Mouse (Mus musculus): ENCODE measurements around the gene Srrm4. TPM values are rescaled to one million over a fixed set of nuclear protein-coding genes. Genes with fewer than 3 reads are reported as not detected.

The Srrm4 gene
- polyA plus RNA-seq (2012; ENCODE audit: insufficient read depth, insufficient read length, low replicate concordance, missing spikeins): not detected in 2 replicates

- Histone ChIP-seq H3K27ac (ENCODE audit: insufficient read depth, low read depth, low read length) (peak within 1 kb of the TSS; percentile 66), H3K4me3 (ENCODE audit: insufficient read depth, low read depth, low read length) (peak within 1 kb of the TSS; percentile 82), H3K4me1 (ENCODE audit: control insufficient read depth, insufficient read depth, low read length) (peaks cover 11% of the 10 kb centered on the region)
- TF ChIP-seq CTCF (IDR thresholded peaks at IDR 0.05; ENCODE audit: insufficient read depth, low read depth, low read length) (no peak), POLR2A (IDR thresholded peaks at IDR 0.05; ENCODE audit: insufficient read depth, low read depth, low read length) (peak; percentile 69)
- under 1% methylated on average over 53 of the region's 53 CpGs for WGBS
Observed at GRCm38 (mm10) chr5:116591346-116592048, at the start of gene Srrm4. Gene Srrm4 (minus strand): TSS chr5:116591817.

- no peak for TF ChIP-seq POLR2A (IDR thresholded peaks at IDR 0.05; ENCODE audit: insufficient read depth, low read depth, low read length)
- TF ChIP-seq CTCF (IDR thresholded peaks at IDR 0.05; ENCODE audit: insufficient read depth, low read depth, low read length): peak; percentile 56
- H3K4me1 ChIP-seq (ENCODE audit: control insufficient read depth, insufficient read depth, low read length): peaks cover 11% of the 10 kb centered on the region
- 2% methylated on average over 12 of the region's 12 CpGs for WGBS
- peak overlapping the region; percentile 82 for H3K4me3 ChIP-seq (ENCODE audit: insufficient read depth, low read depth, low read length)
- 0 out of 2 replicates have a peak overlapping the region, but pooled peaks have one; percentile 66 for H3K27ac ChIP-seq (ENCODE audit: insufficient read depth, low read depth, low read length)
Observed at GRCm38 (mm10) chr5:116592801-116593430, 1.3 kb upstream of the Srrm4 start.

GRCm38 (mm10) chr5:116592049-116592800 lies 608 bp upstream of the Srrm4 start:
- Histone ChIP-seq H3K27ac (ENCODE audit: insufficient read depth, low read depth, low read length) (peak overlapping the region; percentile 66), H3K4me1 (ENCODE audit: control insufficient read depth, insufficient read depth, low read length) (peaks cover 11% of the 10 kb centered on the region), H3K4me3 (ENCODE audit: insufficient read depth, low read depth, low read length) (peak overlapping the region; percentile 82)
- 0% methylated on average over 32 of the region's 32 CpGs for WGBS
- TF ChIP-seq POLR2A (IDR thresholded peaks at IDR 0.05; ENCODE audit: insufficient read depth, low read depth, low read length) (no peak), CTCF (IDR thresholded peaks at IDR 0.05; ENCODE audit: insufficient read depth, low read depth, low read length) (no peak)

- peak overlapping the region; percentile 49; the same call in 1 of the 2 replicates for H3K27ac ChIP-seq (ENCODE audit: insufficient read depth, low read depth, low read length)
- TF ChIP-seq CTCF (IDR thresholded peaks at IDR 0.05; ENCODE audit: insufficient read depth, low read depth, low read length) (no peak), POLR2A (IDR thresholded peaks at IDR 0.05; ENCODE audit: insufficient read depth, low read depth, low read length) (no peak)
Observed at GRCm38 (mm10) chr5:116590698-116591097, 919 bp downstream of the Srrm4 start.

GRCm38 (mm10) chr5:116589631-116590030 lies 2.0 kb downstream of the Srrm4 start:
- 28% methylated on average over 8 of the region's 8 CpGs for WGBS
- TF ChIP-seq CTCF (IDR thresholded peaks at IDR 0.05; ENCODE audit: insufficient read depth, low read depth, low read length) (no peak), POLR2A (IDR thresholded peaks at IDR 0.05; ENCODE audit: insufficient read depth, low read depth, low read length) (no peak)
- peak overlapping the region; percentile 61 for H3K27ac ChIP-seq (ENCODE audit: insufficient read depth, low read depth, low read length)
- H3K4me3 ChIP-seq (ENCODE audit: insufficient read depth, low read depth, low read length): peak overlapping the region; percentile 67
- H3K4me1 ChIP-seq (ENCODE audit: control insufficient read depth, insufficient read depth, low read length): peaks cover 22% of the 10 kb centered on the region

More at GRCm38 (mm10) chr5:116590698-116591097, 919 bp downstream of the Srrm4 start:
- Histone ChIP-seq H3K4me1 (ENCODE audit: control insufficient read depth, insufficient read depth, low read length) (peaks cover 17% of the 10 kb centered on the region), H3K4me3 (ENCODE audit: insufficient read depth, low read depth, low read length) (peak overlapping the region; percentile 82)
- 2% methylated on average over 10 of the region's 10 CpGs for WGBS

- Histone ChIP-seq H3K4me1 (ENCODE audit: control insufficient read depth, insufficient read depth, low read length) (peaks cover 23% of the 10 kb centered on the region), H3K4me3 (ENCODE audit: insufficient read depth, low read depth, low read length) (peak overlapping the region; percentile 51), H3K27ac (ENCODE audit: insufficient read depth, low read depth, low read length) (peak overlapping the region; percentile 46; the same call in 1 of the 2 replicates)
- 18% methylated on average over 10 of the region's 10 CpGs for WGBS
- no peak for TF ChIP-seq CTCF (IDR thresholded peaks at IDR 0.05; ENCODE audit: insufficient read depth, low read depth, low read length)
- TF ChIP-seq POLR2A (IDR thresholded peaks at IDR 0.05; ENCODE audit: insufficient read depth, low read depth, low read length): no peak
Observed at GRCm38 (mm10) chr5:116588836-116589235, 2.8 kb downstream of the Srrm4 start.

- TF ChIP-seq POLR2A (IDR thresholded peaks at IDR 0.05; ENCODE audit: insufficient read depth, low read depth, low read length) (no peak), CTCF (IDR thresholded peaks at IDR 0.05; ENCODE audit: insufficient read depth, low read depth, low read length) (no peak)
- 82% methylated on average over 8 of the region's 8 CpGs for WGBS
- no peak overlapping the region for H3K4me3 ChIP-seq (ENCODE audit: insufficient read depth, low read depth, low read length)
- no peak overlapping the region for H3K27ac ChIP-seq (ENCODE audit: insufficient read depth, low read depth, low read length)
- H3K4me1 ChIP-seq (ENCODE audit: control insufficient read depth, insufficient read depth, low read length): peaks cover 9% of the 10 kb centered on the region; the same call in 1 of the 2 replicates
Observed at GRCm38 (mm10) chr5:116579533-116579932, 12.1 kb downstream of the Srrm4 start.

GRCm38 (mm10) chr5:116577082-116577481 lies 14.5 kb downstream of the Srrm4 start:
- Histone ChIP-seq H3K4me1 (ENCODE audit: control insufficient read depth, insufficient read depth, low read length) (peaks cover 14% of the 10 kb centered on the region; the same call in 1 of the 2 replicates), H3K4me3 (ENCODE audit: insufficient read depth, low read depth, low read length) (no peak overlapping the region), H3K27ac (ENCODE audit: insufficient read depth, low read depth, low read length) (no peak overlapping the region)
- no peak for TF ChIP-seq POLR2A (IDR thresholded peaks at IDR 0.05; ENCODE audit: insufficient read depth, low read depth, low read length)
- no peak for TF ChIP-seq CTCF (IDR thresholded peaks at IDR 0.05; ENCODE audit: insufficient read depth, low read depth, low read length)
- WGBS: 67% methylated on average over 5 of the region's 5 CpGs
